Mouse (Mus musculus): ENCODE measurements at regions not wholly inside any gene's neighbourhood (a gene's known extent, or its start where the extent isn't known, plus 50 kb on each side); places are given as distances from the start of the nearest gene placed in this dataset.

- TF ChIP-seq FLI1 (IDR thresholded peaks at IDR 0.05; ENCODE audit: low read length): no peak
- TF ChIP-seq GATA1 (IDR thresholded peaks at IDR 0.05; ENCODE audit: borderline replicate concordance, low read length): no peak
Measured at GRCm38 (mm10) chr11:110642485-110642884, 243.6 kb downstream of the Map2k6 start.
